Mouse (Mus musculus): ENCODE data around the gene Ece2. TPM values are rescaled to one million over a fixed set of nuclear protein-coding genes. Genes with fewer than 3 reads are reported as not detected.

Gene Ece2
- total and polyA plus RNA-seq, 3 experiments = 0.16 TPM; not detected in 2

GRCm38 (mm10) chr16:20670291-20670690 is 40.7 kb downstream of the Ece2 start:
- no peak for TF ChIP-seq GATA2 (IDR thresholded peaks at IDR 0.05; ENCODE audit: borderline replicate concordance, low read depth, low read length)
- no peak for TF ChIP-seq POLR2AphosphoS5 (IDR thresholded peaks at IDR 0.05; ENCODE audit: insufficient replicate concordance, low read depth, low read length)
- TF ChIP-seq CTCF (IDR thresholded peaks at IDR 0.05; ENCODE audit: low read depth, low read length) = no peak
- TF ChIP-seq TAL1 (conservative IDR thresholded peaks at IDR 0.05; ENCODE audit: low read depth, low read length) = no peak
- TF ChIP-seq GATA1 (IDR thresholded peaks at IDR 0.05; ENCODE audit: borderline replicate concordance, low read length) = no peak
- H3K36me3 ChIP-seq (replicated peaks) = peaks cover 24% of the 10 kb centered on the region
- H3K27me3 ChIP-seq (ENCODE audit: insufficient read depth, low read length) = no peaks in the 10 kb centered on the region
- no peak overlapping the region for H3K4me3 ChIP-seq (ENCODE audit: low read depth, low read length)
- DNase-seq (ENCODE audit: low spot score) (no peak), ATAC-seq (ENCODE audit: extremely low read depth, insufficient number of reproducible peaks, low FRiP score, poor library complexity, severe bottlenecking) (no peak)
- H3K9me3 ChIP-seq (replicated peaks) = no peaks in the 10 kb centered on the region
- peaks cover 25% of the 10 kb centered on the region for H3K4me1 ChIP-seq (ENCODE audit: insufficient read depth, low read depth, low read length)

GRCm38 (mm10) chr16:20671886-20672285 is 42.3 kb downstream of the Ece2 start:
- ATAC-seq (ENCODE audit: extremely low read depth, insufficient number of reproducible peaks, low FRiP score, poor library complexity, severe bottlenecking) (no peak), DNase-seq (ENCODE audit: low spot score) (no peak)
- Histone ChIP-seq H3K4me1 (ENCODE audit: insufficient read depth, low read depth, low read length) (peaks cover 40% of the 10 kb centered on the region), H3K27me3 (ENCODE audit: insufficient read depth, low read length) (no peaks in the 10 kb centered on the region), H3K36me3 (replicated peaks) (peaks cover 34% of the 10 kb centered on the region), H3K9me3 (replicated peaks) (no peaks in the 10 kb centered on the region), H3K4me3 (ENCODE audit: low read depth, low read length) (peak overlapping the region; percentile 85)
- TF ChIP-seq POLR2AphosphoS5 (IDR thresholded peaks at IDR 0.05; ENCODE audit: insufficient replicate concordance, low read depth, low read length) (no peak), GATA1 (IDR thresholded peaks at IDR 0.05; ENCODE audit: borderline replicate concordance, low read length) (no peak), GATA2 (IDR thresholded peaks at IDR 0.05; ENCODE audit: borderline replicate concordance, low read depth, low read length) (no peak), TAL1 (conservative IDR thresholded peaks at IDR 0.05; ENCODE audit: low read depth, low read length) (no peak), CTCF (IDR thresholded peaks at IDR 0.05; ENCODE audit: low read depth, low read length) (no peak)

- peaks cover 40% of the 10 kb centered on the region for H3K36me3 ChIP-seq (replicated peaks)
- peak; percentile 84 for DNase-seq (ENCODE audit: low spot score)
- H3K4me1 ChIP-seq (ENCODE audit: insufficient read depth, low read depth, low read length) = peaks cover 46% of the 10 kb centered on the region
- H3K4me3 ChIP-seq (ENCODE audit: low read depth, low read length) = peak overlapping the region; percentile 85
- ATAC-seq (ENCODE audit: extremely low read depth, insufficient number of reproducible peaks, low FRiP score, poor library complexity, severe bottlenecking) = peak; percentile 48
- TF ChIP-seq GATA1 (IDR thresholded peaks at IDR 0.05; ENCODE audit: borderline replicate concordance, low read length) = no peak
- no peak for TF ChIP-seq POLR2AphosphoS5 (IDR thresholded peaks at IDR 0.05; ENCODE audit: insufficient replicate concordance, low read depth, low read length)
- no peak for TF ChIP-seq TAL1 (conservative IDR thresholded peaks at IDR 0.05; ENCODE audit: low read depth, low read length)
- TF ChIP-seq GATA2 (IDR thresholded peaks at IDR 0.05; ENCODE audit: borderline replicate concordance, low read depth, low read length) = no peak
- no peak for TF ChIP-seq CTCF (IDR thresholded peaks at IDR 0.05; ENCODE audit: low read depth, low read length)
- no peaks in the 10 kb centered on the region for H3K27me3 ChIP-seq (ENCODE audit: insufficient read depth, low read length)
- no peaks in the 10 kb centered on the region for H3K9me3 ChIP-seq (replicated peaks)
Measured at GRCm38 (mm10) chr16:20672500-20672902, 42.9 kb downstream of the Ece2 start.

GRCm38 (mm10) chr16:20672965-20673705 is 43.5 kb downstream of the Ece2 start:
- TF ChIP-seq CTCF (IDR thresholded peaks at IDR 0.05; ENCODE audit: low read depth, low read length) (no peak), TAL1 (conservative IDR thresholded peaks at IDR 0.05; ENCODE audit: low read depth, low read length) (no peak), GATA1 (IDR thresholded peaks at IDR 0.05; ENCODE audit: borderline replicate concordance, low read length) (no peak), POLR2AphosphoS5 (IDR thresholded peaks at IDR 0.05; ENCODE audit: insufficient replicate concordance, low read depth, low read length) (no peak), GATA2 (IDR thresholded peaks at IDR 0.05; ENCODE audit: borderline replicate concordance, low read depth, low read length) (no peak)
- DNase-seq (ENCODE audit: low spot score) = peak; percentile 56
- no peak for ATAC-seq (ENCODE audit: extremely low read depth, insufficient number of reproducible peaks, low FRiP score, poor library complexity, severe bottlenecking)
- Histone ChIP-seq H3K9me3 (replicated peaks) (no peaks in the 10 kb centered on the region), H3K4me1 (ENCODE audit: insufficient read depth, low read depth, low read length) (peaks cover 53% of the 10 kb centered on the region), H3K27me3 (ENCODE audit: insufficient read depth, low read length) (no peaks in the 10 kb centered on the region), H3K4me3 (ENCODE audit: low read depth, low read length) (peak overlapping the region; percentile 85), H3K36me3 (replicated peaks) (peaks cover 47% of the 10 kb centered on the region)

GRCm38 (mm10) chr16:20673706-20674303 is 44.2 kb downstream of the Ece2 start:
- Histone ChIP-seq H3K9me3 (replicated peaks) (no peaks in the 10 kb centered on the region), H3K36me3 (replicated peaks) (peaks cover 53% of the 10 kb centered on the region), H3K27me3 (ENCODE audit: insufficient read depth, low read length) (no peaks in the 10 kb centered on the region), H3K4me1 (ENCODE audit: insufficient read depth, low read depth, low read length) (peaks cover 59% of the 10 kb centered on the region), H3K4me3 (ENCODE audit: low read depth, low read length) (peak overlapping the region; percentile 85)
- TF ChIP-seq GATA1 (IDR thresholded peaks at IDR 0.05; ENCODE audit: borderline replicate concordance, low read length) (no peak), TAL1 (conservative IDR thresholded peaks at IDR 0.05; ENCODE audit: low read depth, low read length) (peak; percentile 71), POLR2AphosphoS5 (IDR thresholded peaks at IDR 0.05; ENCODE audit: insufficient replicate concordance, low read depth, low read length) (no peak), CTCF (IDR thresholded peaks at IDR 0.05; ENCODE audit: low read depth, low read length) (no peak), GATA2 (IDR thresholded peaks at IDR 0.05; ENCODE audit: borderline replicate concordance, low read depth, low read length) (no peak)
- peak; percentile 70 for ATAC-seq (ENCODE audit: extremely low read depth, insufficient number of reproducible peaks, low FRiP score, poor library complexity, severe bottlenecking)
- DNase-seq (ENCODE audit: low spot score) = peak; percentile 85

- TF ChIP-seq GATA2 (IDR thresholded peaks at IDR 0.05; ENCODE audit: borderline replicate concordance, low read depth, low read length) = no peak
- TF ChIP-seq POLR2AphosphoS5 (IDR thresholded peaks at IDR 0.05; ENCODE audit: insufficient replicate concordance, low read depth, low read length) = no peak
- TF ChIP-seq CTCF (IDR thresholded peaks at IDR 0.05; ENCODE audit: low read depth, low read length) = no peak
- peak overlapping the region; percentile 85 for H3K4me3 ChIP-seq (ENCODE audit: low read depth, low read length)
- H3K36me3 ChIP-seq (replicated peaks) = peaks cover 67% of the 10 kb centered on the region
- H3K27me3 ChIP-seq (ENCODE audit: insufficient read depth, low read length) = no peaks in the 10 kb centered on the region
- peaks cover 72% of the 10 kb centered on the region for H3K4me1 ChIP-seq (ENCODE audit: insufficient read depth, low read depth, low read length)
- ATAC-seq (ENCODE audit: extremely low read depth, insufficient number of reproducible peaks, low FRiP score, poor library complexity, severe bottlenecking) (no peak), DNase-seq (ENCODE audit: low spot score) (no peak)
- no peaks in the 10 kb centered on the region for H3K9me3 ChIP-seq (replicated peaks)
Measured at GRCm38 (mm10) chr16:20675213-20675612, 45.6 kb downstream of the Ece2 start.

Measured in G1E (cell line).